Mouse (Mus musculus) MEL (cell line): ENCODE data around the gene Stk25. TPM values are rescaled to one million over a fixed set of nuclear protein-coding genes. Genes with fewer than 3 reads are reported as not detected.

Experiments used
- DNase-seq: peaks from one replicate; pipeline ENCODE4 v3.0.0; 2011; ENCODE audit warnings: low read depth, low spot score
- H3K27ac ChIP-seq: 2 replicates; pipeline ENCODE4 v1.5.1; 2012; ENCODE audit warnings: low read depth, mild to moderate bottlenecking, control low read depth, low read length, moderate library complexity; ENCODE audit not compliant: control insufficient read depth
- H3K27me3 ChIP-seq, 2 experiments: fragments of 150-350 bp in 1 of 2; sonication (generic) in 1 of 2; 2 replicates each; pipeline ENCODE4 v1.6.1; 2012; ENCODE audit warnings: low read length in 2 of 2, mild to moderate bottlenecking in 2 of 2, improper control_type of control experiment in 1 of 2, moderate library complexity in 1 of 2; ENCODE audit not compliant: insufficient read depth in 2 of 2, control insufficient read depth in 1 of 2
- H3K36me3 ChIP-seq, 2 experiments: 2 replicates each; pipeline ENCODE4 v1.6.1; 2012 to 2014; ENCODE audit warnings: low read length in 2 of 2, improper control_type of control experiment in 1 of 2, inconsistent platforms in 1 of 2, mild to moderate bottlenecking in 1 of 2; ENCODE audit not compliant: insufficient read depth in 2 of 2, control insufficient read depth in 1 of 2
- H3K4me1 ChIP-seq, 2 experiments: fragments of 150-350 bp in 1 of 2; sonication (generic) in 1 of 2; 2 replicates each; pipeline ENCODE4 v1.6.1; 2012; ENCODE audit warnings: low read length in 2 of 2, improper control_type of control experiment in 1 of 2, mild to moderate bottlenecking in 1 of 2; ENCODE audit not compliant: insufficient read depth in 2 of 2, control insufficient read depth in 1 of 2
- H3K4me3 ChIP-seq, 2 experiments: fragments of 150-350 bp in 1 of 2; sonication (generic) in 1 of 2; 2 replicates each; pipeline ENCODE4 v1.5.1; 2012; ENCODE audit warnings: low read depth in 2 of 2, low read length in 2 of 2, mild to moderate bottlenecking in 2 of 2, moderate library complexity in 2 of 2, control low read depth in 1 of 2, improper control_type of control experiment in 1 of 2; ENCODE audit not compliant: control insufficient read depth in 1 of 2, insufficient read depth in 1 of 2
- H3K79me2 ChIP-seq: 2 replicates; pipeline ENCODE4 v1.6.1; 2012; ENCODE audit warnings: mild to moderate bottlenecking, low read length, moderate library complexity; ENCODE audit not compliant: control insufficient read depth, poor library complexity, insufficient read depth
- H3K9ac ChIP-seq: 2 replicates; pipeline ENCODE4 v1.6.1; 2012; ENCODE audit warnings: low read depth, mild to moderate bottlenecking, control low read depth, low read length, moderate library complexity; ENCODE audit not compliant: control insufficient read depth, poor library complexity, severe bottlenecking
- H3K9me3 ChIP-seq: fragments of 150-350 bp; sonication (generic); replicated peaks from 2 replicates; pipeline ENCODE4 v1.6.1; 2012; ENCODE audit warnings: mild to moderate bottlenecking, low read length, improper control_type of control experiment, moderate library complexity; ENCODE audit not compliant: insufficient read depth
- CHD2 ChIP-seq: IDR thresholded peaks from 2 replicates; pipeline ENCODE4 v1.6.1; 2011; ENCODE audit warnings: low read length, improper control_type of control experiment
- E2F4 ChIP-seq: IDR thresholded peaks from 2 replicates; pipeline ENCODE4 v1.6.1; 2011; ENCODE audit warnings: low read depth, low read length, improper control_type of control experiment, borderline replicate concordance
- ETS1 ChIP-seq: IDR thresholded peaks from 2 replicates; pipeline ENCODE4 v1.6.1; 2012; ENCODE audit warnings: low read depth, mild to moderate bottlenecking, inconsistent platforms, low read length, improper control_type of control experiment, moderate library complexity
- GABPA ChIP-seq: IDR thresholded peaks from 2 replicates; pipeline ENCODE4 v1.6.1; 2012; ENCODE audit warnings: low read depth, mild to moderate bottlenecking, inconsistent platforms, low read length, improper control_type of control experiment, moderate library complexity
- GATA1 ChIP-seq: IDR thresholded peaks from 2 replicates; pipeline ENCODE4 v1.6.1; 2011; ENCODE audit warnings: low read depth, low read length, improper control_type of control experiment
- MAX ChIP-seq: IDR thresholded peaks from 2 replicates; pipeline ENCODE4 v1.6.1; 2011; ENCODE audit warnings: low read length, improper control_type of control experiment
- MAZ ChIP-seq: IDR thresholded peaks from 2 replicates; pipeline ENCODE4 v1.6.1; 2012; ENCODE audit warnings: low read depth, mild to moderate bottlenecking, inconsistent platforms, low read length, improper control_type of control experiment
- MYB ChIP-seq: IDR thresholded peaks from 2 replicates; pipeline ENCODE4 v1.6.1; 2011; ENCODE audit warnings: mild to moderate bottlenecking, low read depth, low read length, improper control_type of control experiment
- MYC ChIP-seq: IDR thresholded peaks from 2 replicates; pipeline ENCODE4 v1.6.1; 2011; ENCODE audit warnings: low read depth, mild to moderate bottlenecking, low read length, improper control_type of control experiment, moderate library complexity
- NELFE ChIP-seq: IDR thresholded peaks from 2 replicates; pipeline ENCODE4 v1.6.1; 2011; ENCODE audit warnings: low read depth, low read length, improper control_type of control experiment
- NRF1 ChIP-seq: IDR thresholded peaks from 2 replicates; pipeline ENCODE4 v1.6.1; 2014; ENCODE audit warnings: low read depth, mild to moderate bottlenecking, inconsistent platforms, low read length, improper control_type of control experiment, moderate library complexity; ENCODE audit not compliant: poor library complexity, insufficient read depth, severe bottlenecking
- POLR2A ChIP-seq, 2 experiments: IDR thresholded peaks; 2 replicates each; pipeline ENCODE4 v1.6.1; 2011 to 2012; ENCODE audit warnings: low read length in 2 of 2, mild to moderate bottlenecking in 2 of 2, control low read depth in 1 of 2, improper control_type of control experiment in 1 of 2, low read depth in 1 of 2, moderate library complexity in 1 of 2; ENCODE audit not compliant: control insufficient read depth in 1 of 2, insufficient read depth in 1 of 2, poor library complexity in 1 of 2
- RAD21 ChIP-seq: IDR thresholded peaks from 2 replicates; pipeline ENCODE4 v1.6.1; 2011; ENCODE audit warnings: mild to moderate bottlenecking, low read depth, low read length, improper control_type of control experiment
- RCOR1 ChIP-seq: IDR thresholded peaks from 2 replicates; pipeline ENCODE4 v1.6.1; 2012; ENCODE audit warnings: low read depth, mild to moderate bottlenecking, inconsistent platforms, low read length, improper control_type of control experiment
- SIN3A ChIP-seq: IDR thresholded peaks from 2 replicates; pipeline ENCODE4 v1.6.1; 2012; ENCODE audit warnings: low read length, improper control_type of control experiment, inconsistent platforms
- SMC3 ChIP-seq: IDR thresholded peaks from 2 replicates; pipeline ENCODE4 v1.6.1; 2011; ENCODE audit warnings: low read depth, low read length, improper control_type of control experiment
- TAL1 ChIP-seq: IDR thresholded peaks from 2 replicates; pipeline ENCODE4 v1.6.1; 2012; ENCODE audit warnings: mild to moderate bottlenecking, inconsistent platforms, low read length, moderate library complexity, mixed read lengths
- UBTF ChIP-seq: IDR thresholded peaks from 2 replicates; pipeline ENCODE4 v1.6.1; 2012; ENCODE audit warnings: low read depth, mild to moderate bottlenecking, inconsistent platforms, low read length, improper control_type of control experiment, moderate library complexity, borderline replicate concordance; ENCODE audit not compliant: insufficient read depth
- ZKSCAN1 ChIP-seq: IDR thresholded peaks from 2 replicates; pipeline ENCODE4 v1.6.1; 2012; ENCODE audit warnings: low read depth, mild to moderate bottlenecking, inconsistent platforms, low read length, improper control_type of control experiment, moderate library complexity
- ZMIZ1 ChIP-seq: IDR thresholded peaks from 2 replicates; pipeline ENCODE4 v1.6.1; 2012; ENCODE audit warnings: low read depth, mild to moderate bottlenecking, inconsistent platforms, low read length, improper control_type of control experiment, moderate library complexity
- ZNF384 ChIP-seq: IDR thresholded peaks from 2 replicates; pipeline ENCODE4 v1.6.1; 2012; ENCODE audit warnings: low read depth, mild to moderate bottlenecking, inconsistent platforms, low read length, improper control_type of control experiment
- polyA plus RNA-seq, 2 experiments: library from polyadenylated mRNA; stranded (reverse) in 1 of 2; unstranded in 1 of 2; fragments of >175 nt in 1 of 2; fragments of >200 nt in 1 of 2; gene quantifications; 2 replicates each; pipeline versions ENCODE4 v1.2.1 to v1.2.4; 2012; ENCODE audit warnings: low replicate concordance in 2 of 2, low read depth in 1 of 2; ENCODE audit not compliant: insufficient read length in 2 of 2, insufficient read depth in 1 of 2, missing spikeins in 1 of 2
- total RNA-seq: library from RNA; depleted of rRNA; stranded (reverse); fragments of 300-350 nt; gene quantifications from 2 replicates; pipeline ENCODE4 v1.2.3, GENCODE M21; 2012

Stk25 gene
- total and polyA plus RNA-seq, 3 experiments = 66.1 to 128 TPM; not detected in 1

- no peaks in the 10 kb centered on the region for H3K36me3 ChIP-seq
- H3K9ac ChIP-seq = no peak overlapping the region
- H3K4me3 ChIP-seq = no peak overlapping the region
- TF ChIP-seq GATA1 = no peak
- no peak for TF ChIP-seq TAL1
- TF ChIP-seq, all 39 proteins: peak for 0
- H3K4me1 ChIP-seq = peaks cover 0 to 7% of the 10 kb centered on the region in 2 experiments; a peak in 2 of 4 replicates
- no peak for DNase-seq
- no peaks in the 10 kb centered on the region for H3K27me3 ChIP-seq
- no peaks in the 10 kb centered on the region for H3K79me2 ChIP-seq
- no peaks in the 10 kb centered on the region for H3K9me3 ChIP-seq
- H3K27ac ChIP-seq = no peak overlapping the region
Measured at GRCm38 (mm10) chr1:93693943-93694342, 35.5 kb upstream of the Stk25 start.

GRCm38 (mm10) chr1:93693502-93693901 lies 35.0 kb upstream of the Stk25 start:
- Histone ChIP-seq H3K36me3 (peaks cover 0 to 2% of the 10 kb centered on the region in 2 experiments; a peak in 1 of 4 replicates), H3K79me2 (no peaks in the 10 kb centered on the region), H3K27ac (no peak overlapping the region), H3K4me3 (no peak overlapping the region), H3K4me1 (peaks cover 0 to 12% of the 10 kb centered on the region in 2 experiments; a peak in 2 of 4 replicates), H3K9me3 (no peaks in the 10 kb centered on the region), H3K9ac (no peak overlapping the region), H3K27me3 (no peaks in the 10 kb centered on the region)
- TF ChIP-seq POLR2A (IDR thresholded peaks at IDR 0.05; ENCODE audit: control insufficient read depth in 1 of 2, insufficient read depth in 1 of 2, low read depth in 1 of 2, low read length in 2 of 2, poor library complexity in 1 of 2) = no peak
- no peak for TF ChIP-seq SMC3
- TF ChIP-seq MYC = no peak
- TF ChIP-seq NRF1 = no peak
- TF ChIP-seq RCOR1 = no peak
- TF ChIP-seq GATA1 = no peak
- no peak for TF ChIP-seq GABPA
- no peak for TF ChIP-seq SIN3A
- TF ChIP-seq MYB = no peak
- no peak for TF ChIP-seq RAD21
- no peak for TF ChIP-seq NELFE
- no peak for TF ChIP-seq CHD2
- TF ChIP-seq ZMIZ1 = no peak
- no peak for TF ChIP-seq ZNF384
- no peak for TF ChIP-seq ETS1
- no peak for TF ChIP-seq UBTF
- TF ChIP-seq ZKSCAN1 = no peak
- TF ChIP-seq MAX = no peak
- no peak for TF ChIP-seq MAZ
- TF ChIP-seq E2F4 = no peak
- no peak for DNase-seq
